Mouse (Mus musculus): ENCODE results near the gene 2310022B05Rik.

Gene 2310022B05Rik

DNA sequence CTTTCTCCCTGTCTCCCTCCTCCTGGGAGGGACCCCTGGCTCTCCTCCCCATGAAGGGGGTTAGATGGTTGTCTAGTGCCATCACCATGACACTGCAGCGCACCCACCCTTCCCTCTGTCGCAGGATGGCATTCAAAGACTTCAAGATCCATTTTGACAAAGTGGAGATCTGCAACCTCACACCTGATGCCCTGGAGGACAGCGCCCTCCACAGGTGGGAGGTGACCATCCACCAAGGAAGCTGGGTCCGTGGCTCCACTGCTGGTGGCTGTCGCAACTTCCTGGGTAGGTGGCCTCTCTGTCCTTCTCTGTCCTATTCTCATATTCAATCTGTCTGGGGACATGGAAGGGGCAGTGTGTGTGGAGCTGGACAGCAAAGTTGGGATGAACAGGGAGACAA lies 59.1 kb downstream of the 2310022B05Rik start:
- peak in 1 of 2 experiments; percentile 19 for DNase-seq

- DNase-seq: no peak
Measured at GRCm38 (mm10) chr8:124589393-124589792, 73.8 kb downstream of the 2310022B05Rik start.

DNA sequence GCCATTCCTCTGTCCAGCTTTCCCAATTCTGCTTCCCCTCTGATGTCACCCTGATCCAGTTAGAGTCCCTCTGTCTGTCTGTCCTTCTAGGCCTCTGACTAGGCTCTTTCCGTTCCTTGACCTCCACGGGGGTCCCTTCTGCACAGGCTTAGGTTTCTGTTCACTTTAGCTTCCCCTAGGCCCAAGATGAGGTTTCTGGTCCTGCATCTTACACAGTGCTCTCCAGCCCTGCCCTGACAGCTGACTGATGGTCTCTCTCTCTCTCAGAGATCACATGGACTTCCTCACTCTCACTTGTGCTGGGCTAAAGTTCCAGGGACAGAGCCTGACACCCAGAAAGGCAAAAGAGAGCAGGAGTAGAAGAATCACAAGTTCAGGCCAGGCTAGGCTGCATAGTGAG lies 76.6 kb downstream of the 2310022B05Rik start:
- peak in 1 of 2 experiments; percentile 17 for DNase-seq

Data from lung, postnatal 4 days (tissue).